Mouse (Mus musculus): ENCODE results near the gene Gm8693.
"Not testable (repeated sequence)": the region's sequence is repeated elsewhere in the genome, so short reads cannot be mapped to it uniquely, and the experiment has no call there.

Gm8693 gene

DNA sequence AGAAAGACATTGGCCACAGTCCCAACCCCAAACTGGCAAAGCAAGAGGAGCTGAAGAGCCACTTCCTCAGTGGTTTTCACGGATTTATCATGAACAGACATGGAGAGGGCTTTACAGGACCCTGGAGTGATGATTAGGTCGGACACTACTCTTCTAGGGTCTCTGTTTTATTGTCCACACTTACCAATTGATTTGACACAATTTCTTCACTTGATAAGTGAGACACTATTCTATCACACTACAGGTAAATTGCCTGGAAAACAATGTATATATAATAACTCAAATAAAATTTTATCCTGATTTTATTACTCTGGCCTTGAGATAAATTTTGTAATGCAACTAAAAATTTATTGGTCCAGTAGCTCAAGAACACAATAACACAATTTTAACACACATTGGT lies at the start of gene Gm8693:
Gene Gm8693, minus strand, starts transcription at position 101 of the 400 bp plus-strand sequence.
- DNase-seq = not testable (repeated sequence)

GRCm38 (mm10) chr7:22719610-22720009 lies 27.5 kb upstream of the Gm8693 start, which contains the start of gene Gm4567:
Gm4567 (minus strand) TSS chr7:22719710.
- DNase-seq = not testable (repeated sequence)

DNA sequence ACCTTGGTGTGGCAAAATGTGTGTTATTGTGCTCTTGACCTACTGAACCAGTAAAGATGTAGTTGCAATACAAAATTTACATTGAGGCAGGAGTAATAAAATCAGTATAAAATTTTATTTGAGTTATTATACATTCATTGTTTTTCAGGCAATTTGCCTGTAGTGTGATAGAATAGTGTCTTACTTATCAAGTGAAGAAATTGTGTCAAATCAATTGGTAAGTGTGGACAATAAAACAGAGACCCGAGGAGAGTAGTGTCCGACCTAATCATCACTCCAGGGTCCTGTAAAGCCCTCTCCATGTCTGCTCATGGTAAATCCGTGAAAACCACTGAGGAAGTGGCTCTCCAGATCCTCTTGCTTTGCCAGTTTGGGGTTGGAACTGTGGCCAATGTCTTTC lies 34.4 kb downstream of the Gm8693 start, which contains the start of gene Vmn1r155:
Gene Vmn1r155, plus strand, starts transcription at position 301 of the 400 bp plus-strand sequence.
- DNase-seq = not testable (repeated sequence)

Data from lung, postnatal 36 days (tissue).